Mouse (Mus musculus): Measurements from ENCODE around the gene Gbp3.

- TF ChIP-seq TAL1 (IDR thresholded peaks at IDR 0.05; ENCODE audit: low read length) (no peak), GATA1 (IDR thresholded peaks at IDR 0.05; ENCODE audit: low read length) (no peak)
Observed at GRCm38 (mm10) chr3:142588888-142589287, 29.1 kb downstream of the Gbp3 start.
